Mouse (Mus musculus): ENCODE data around the gene AA792892. TPM values are rescaled to one million over a fixed set of nuclear protein-coding genes. Genes with fewer than 3 reads are reported as not detected.
"Not testable (repeated sequence)": the region's sequence is repeated elsewhere in the genome, so short reads cannot be mapped to it uniquely, and the experiment has no call there.

AA792892 gene
- polyA plus RNA-seq (2015; fragmentation: Nextera tagmentation; extraction: Ambion mirVana), result not detected in 2 replicates

GRCm38 (mm10) chr5:94339449-94339848 is at the start of gene AA792892:
Gene AA792892, plus strand, starts transcription at chr5:94339749.
- DNase-seq (ENCODE audit: low spot score), result not testable (repeated sequence)

DNA sequence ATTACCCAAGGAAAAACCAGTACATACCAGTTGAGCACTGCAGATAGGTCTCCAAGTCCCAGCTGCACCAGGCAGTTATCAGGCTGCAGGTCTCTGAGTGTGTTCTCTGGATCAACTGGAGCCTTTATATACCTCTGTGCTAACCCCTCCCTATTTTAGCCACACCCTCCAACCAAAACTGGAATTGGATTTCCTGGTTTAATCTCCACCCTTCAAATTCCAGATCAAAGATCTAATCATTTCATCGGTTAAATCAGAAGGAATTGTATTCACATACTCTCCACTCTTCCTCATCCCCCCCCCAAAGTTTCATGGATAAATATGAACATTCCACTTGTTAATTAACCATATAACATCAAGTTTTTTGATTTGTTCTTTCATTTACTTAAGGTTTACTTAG is 32.9 kb upstream of the AA792892 start, which contains the start of gene A430089I19Rik:
Gene A430089I19Rik (minus strand): TSS at position 101 of the 400 bp plus-strand sequence.
- DNase-seq (ENCODE audit: low spot score), result not testable (repeated sequence)

GRCm38 (mm10) chr5:94314135-94314534 is 25.4 kb upstream of the AA792892 start, which contains the start of gene Gm6502:
Gene Gm6502, plus strand, starts transcription at chr5:94314435.
- not testable (repeated sequence) for DNase-seq (ENCODE audit: low spot score)

Other genes starting within 250 kb of the AA792892 start
- not detected in 2 replicates for gene Gm3106, start 121.7 kb upstream of the AA792892 start, polyA plus RNA-seq (2015; fragmentation: Nextera tagmentation; extraction: Ambion mirVana)
- gene A430089I19Rik, start 33.0 kb upstream of the AA792892 start, polyA plus RNA-seq (2015; fragmentation: Nextera tagmentation; extraction: Ambion mirVana), result not detected in 2 replicates
- gene Gm6502, start 25.3 kb upstream of the AA792892 start, polyA plus RNA-seq (2015; fragmentation: Nextera tagmentation; extraction: Ambion mirVana), result 0.16 TPM in 1 of 2 replicates, not detected in the other
- not detected in 2 replicates for gene Gm7682, start 106.0 kb downstream of the AA792892 start, polyA plus RNA-seq (2015; fragmentation: Nextera tagmentation; extraction: Ambion mirVana)
- gene Gm3139, start 186.5 kb downstream of the AA792892 start, polyA plus RNA-seq (2015; fragmentation: Nextera tagmentation; extraction: Ambion mirVana), result not detected in 2 replicates